Mouse (Mus musculus): ENCODE results near the gene Cox6b1.

DNA sequence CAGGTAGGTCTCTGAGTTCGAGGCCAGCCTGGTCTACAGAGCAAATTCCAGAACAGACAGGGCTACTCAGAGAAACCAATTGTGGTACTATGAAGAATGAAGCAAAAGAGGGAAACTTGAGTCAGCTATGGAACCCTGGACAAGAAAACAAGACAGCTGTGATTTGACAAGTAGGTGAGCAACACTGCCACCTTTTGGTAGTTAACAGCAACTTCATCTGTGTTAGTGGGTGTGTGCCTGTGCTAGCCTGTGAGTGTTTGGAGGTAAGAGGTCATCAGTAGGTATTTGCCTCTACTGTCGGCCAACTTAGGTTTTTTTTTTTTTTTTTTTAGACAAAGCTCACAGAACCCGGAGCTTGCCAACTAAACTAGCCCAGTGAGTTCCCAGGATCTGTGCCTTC is 43.3 kb upstream of the Cox6b1 start:
- no peak for TF ChIP-seq MYC (IDR thresholded peaks at IDR 0.05; ENCODE audit: low read depth, low read length)
- TF ChIP-seq CHD2 (IDR thresholded peaks at IDR 0.05; ENCODE audit: low read length), result no peak
- TF ChIP-seq USF1 (IDR thresholded peaks at IDR 0.05; ENCODE audit: low read depth, low read length), result no peak
- no peak for TF ChIP-seq EP300 (IDR thresholded peaks at IDR 0.05; ENCODE audit: low read depth in 1 of 2, low read length in 2 of 2)
